Mouse (Mus musculus) MEL (cell line): Measurements from ENCODE around the gene Olfr1087. TPM values are rescaled to one million over a fixed set of nuclear protein-coding genes. Genes with fewer than 3 reads are reported as not detected.
"Not testable (repeated sequence)": the region's sequence is repeated elsewhere in the genome, so short reads cannot be mapped to it uniquely, and the experiment has no call there.

Experiments
- DNase-seq: peaks from one replicate; pipeline ENCODE4 v3.0.0; 2011; ENCODE audit warnings: low read depth, low spot score
- H3K27ac ChIP-seq: 2 replicates; pipeline ENCODE4 v1.5.1; 2012; ENCODE audit warnings: low read depth, mild to moderate bottlenecking, control low read depth, low read length, moderate library complexity; ENCODE audit not compliant: control insufficient read depth
- H3K27me3 ChIP-seq, 2 experiments: fragments of 150-350 bp in 1 of 2; sonication (generic) in 1 of 2; 2 replicates each; pipeline ENCODE4 v1.6.1; 2012; ENCODE audit warnings: low read length in 2 of 2, mild to moderate bottlenecking in 2 of 2, improper control_type of control experiment in 1 of 2, moderate library complexity in 1 of 2; ENCODE audit not compliant: insufficient read depth in 2 of 2, control insufficient read depth in 1 of 2
- H3K36me3 ChIP-seq, 2 experiments: 2 replicates each; pipeline ENCODE4 v1.6.1; 2012 to 2014; ENCODE audit warnings: low read length in 2 of 2, improper control_type of control experiment in 1 of 2, inconsistent platforms in 1 of 2, mild to moderate bottlenecking in 1 of 2; ENCODE audit not compliant: insufficient read depth in 2 of 2, control insufficient read depth in 1 of 2
- H3K4me1 ChIP-seq, 2 experiments: fragments of 150-350 bp in 1 of 2; sonication (generic) in 1 of 2; 2 replicates each; pipeline ENCODE4 v1.6.1; 2012; ENCODE audit warnings: low read length in 2 of 2, improper control_type of control experiment in 1 of 2, mild to moderate bottlenecking in 1 of 2; ENCODE audit not compliant: insufficient read depth in 2 of 2, control insufficient read depth in 1 of 2
- H3K4me3 ChIP-seq, 2 experiments: fragments of 150-350 bp in 1 of 2; sonication (generic) in 1 of 2; 2 replicates each; pipeline ENCODE4 v1.5.1; 2012; ENCODE audit warnings: low read depth in 2 of 2, low read length in 2 of 2, mild to moderate bottlenecking in 2 of 2, moderate library complexity in 2 of 2, control low read depth in 1 of 2, improper control_type of control experiment in 1 of 2; ENCODE audit not compliant: control insufficient read depth in 1 of 2, insufficient read depth in 1 of 2
- H3K79me2 ChIP-seq: 2 replicates; pipeline ENCODE4 v1.6.1; 2012; ENCODE audit warnings: mild to moderate bottlenecking, low read length, moderate library complexity; ENCODE audit not compliant: control insufficient read depth, poor library complexity, insufficient read depth
- H3K9ac ChIP-seq: 2 replicates; pipeline ENCODE4 v1.6.1; 2012; ENCODE audit warnings: low read depth, mild to moderate bottlenecking, control low read depth, low read length, moderate library complexity; ENCODE audit not compliant: control insufficient read depth, poor library complexity, severe bottlenecking
- H3K9me3 ChIP-seq: fragments of 150-350 bp; sonication (generic); replicated peaks from 2 replicates; pipeline ENCODE4 v1.6.1; 2012; ENCODE audit warnings: mild to moderate bottlenecking, low read length, improper control_type of control experiment, moderate library complexity; ENCODE audit not compliant: insufficient read depth
- BHLHE40 ChIP-seq: IDR thresholded peaks from 2 replicates; pipeline ENCODE4 v1.6.1; 2012; ENCODE audit warnings: low read depth, mild to moderate bottlenecking, inconsistent platforms, low read length, improper control_type of control experiment, borderline replicate concordance
- CHD2 ChIP-seq: IDR thresholded peaks from 2 replicates; pipeline ENCODE4 v1.6.1; 2011; ENCODE audit warnings: low read length, improper control_type of control experiment
- E2F4 ChIP-seq: IDR thresholded peaks from 2 replicates; pipeline ENCODE4 v1.6.1; 2011; ENCODE audit warnings: low read depth, low read length, improper control_type of control experiment, borderline replicate concordance
- GABPA ChIP-seq: IDR thresholded peaks from 2 replicates; pipeline ENCODE4 v1.6.1; 2012; ENCODE audit warnings: low read depth, mild to moderate bottlenecking, inconsistent platforms, low read length, improper control_type of control experiment, moderate library complexity
- MEF2A ChIP-seq: IDR thresholded peaks from 2 replicates; pipeline ENCODE4 v1.6.1; 2014; ENCODE audit warnings: low read depth, mild to moderate bottlenecking, inconsistent platforms, low read length, improper control_type of control experiment; ENCODE audit not compliant: poor library complexity, insufficient replicate concordance, severe bottlenecking; ENCODE audit errors: extremely low read depth
- MXI1 ChIP-seq: IDR thresholded peaks from 2 replicates; pipeline ENCODE4 v1.6.1; 2011; ENCODE audit warnings: mild to moderate bottlenecking, low read depth, low read length, improper control_type of control experiment
- NELFE ChIP-seq: IDR thresholded peaks from 2 replicates; pipeline ENCODE4 v1.6.1; 2011; ENCODE audit warnings: low read depth, low read length, improper control_type of control experiment
- POLR2AphosphoS2 ChIP-seq: IDR thresholded peaks from 2 replicates; pipeline ENCODE4 v1.6.1; 2011; ENCODE audit warnings: low read length, improper control_type of control experiment
- RCOR1 ChIP-seq: IDR thresholded peaks from 2 replicates; pipeline ENCODE4 v1.6.1; 2012; ENCODE audit warnings: low read depth, mild to moderate bottlenecking, inconsistent platforms, low read length, improper control_type of control experiment
- TBP ChIP-seq: IDR thresholded peaks from 2 replicates; pipeline ENCODE4 v1.8.0; 2011; ENCODE audit warnings: low read depth, low read length, improper control_type of control experiment
- USF1 ChIP-seq: IDR thresholded peaks from 2 replicates; pipeline ENCODE4 v1.6.1; 2014; ENCODE audit warnings: low read depth, mild to moderate bottlenecking, inconsistent platforms, low read length, improper control_type of control experiment, moderate library complexity
- USF2 ChIP-seq, 2 experiments: IDR thresholded peaks; 2 replicates each; pipeline ENCODE4 v1.6.1; 2011 to 2012; ENCODE audit warnings: improper control_type of control experiment in 2 of 2, low read length in 2 of 2, borderline replicate concordance in 1 of 2, inconsistent platforms in 1 of 2, low read depth in 1 of 2, mild to moderate bottlenecking in 1 of 2; ENCODE audit not compliant: insufficient read depth in 1 of 2
- ZKSCAN1 ChIP-seq: IDR thresholded peaks from 2 replicates; pipeline ENCODE4 v1.6.1; 2012; ENCODE audit warnings: low read depth, mild to moderate bottlenecking, inconsistent platforms, low read length, improper control_type of control experiment, moderate library complexity
- ZMIZ1 ChIP-seq: IDR thresholded peaks from 2 replicates; pipeline ENCODE4 v1.6.1; 2012; ENCODE audit warnings: low read depth, mild to moderate bottlenecking, inconsistent platforms, low read length, improper control_type of control experiment, moderate library complexity
- polyA plus RNA-seq, 2 experiments: library from polyadenylated mRNA; stranded (reverse) in 1 of 2; unstranded in 1 of 2; fragments of >175 nt in 1 of 2; fragments of >200 nt in 1 of 2; gene quantifications; 2 replicates each; pipeline versions ENCODE4 v1.2.1 to v1.2.4; 2012; ENCODE audit warnings: low replicate concordance in 2 of 2, low read depth in 1 of 2; ENCODE audit not compliant: insufficient read length in 2 of 2, insufficient read depth in 1 of 2, missing spikeins in 1 of 2
- total RNA-seq: library from RNA; depleted of rRNA; stranded (reverse); fragments of 300-350 nt; gene quantifications from 2 replicates; pipeline ENCODE4 v1.2.3, GENCODE M21; 2012; rRNA removed

Gene Olfr1087
- total and polyA plus RNA-seq, 3 experiments = not detected

DNA sequence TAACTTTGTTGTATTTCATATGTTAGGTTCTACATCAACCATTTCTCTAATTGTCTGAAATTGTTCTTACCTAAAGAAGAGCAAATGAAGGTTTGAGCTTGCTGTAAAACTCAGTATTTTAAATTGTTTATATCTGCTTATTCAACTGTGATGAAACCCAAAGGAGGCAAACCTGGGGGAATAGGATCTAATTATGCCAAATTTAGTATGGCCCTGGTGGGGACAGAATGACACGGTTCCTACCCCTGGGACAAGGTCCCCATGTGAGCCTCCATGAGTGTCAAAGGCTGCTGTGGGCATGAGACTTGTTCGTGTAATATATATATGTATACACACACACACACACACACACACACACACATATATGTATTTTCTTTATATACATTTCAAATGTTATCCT, 18.2 kb downstream of the Olfr1087 start, which contains the start of gene Olfr1086:
Gene Olfr1086 (minus strand): TSS at position 101 of the 400 bp plus-strand sequence.
- Histone ChIP-seq H3K79me2 (no peaks in the 10 kb centered on the region), H3K9me3 (no peaks in the 10 kb centered on the region), H3K9ac (no peak within 1 kb of the TSS)

DNA sequence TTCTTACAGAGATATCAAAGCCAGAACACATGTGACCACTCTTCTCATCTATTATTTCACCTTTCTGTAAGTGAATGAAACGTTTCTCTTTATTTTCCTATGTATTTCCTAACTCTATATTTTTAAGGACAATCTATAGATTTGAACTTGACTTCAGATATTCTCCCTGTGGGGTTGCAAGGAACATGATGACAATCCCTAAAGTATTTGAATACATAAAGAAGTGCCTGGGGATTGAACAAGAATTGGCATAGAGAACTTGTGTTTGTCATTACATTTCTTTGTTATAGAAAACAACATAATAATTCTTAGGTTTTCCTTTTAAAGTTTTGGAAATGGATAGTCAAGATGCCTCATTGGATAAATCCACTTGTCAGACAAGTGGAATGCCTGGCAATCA, 36.3 kb downstream of the Olfr1087 start, which contains the start of gene Olfr1085:
Gene Olfr1085 (minus strand): TSS at position 101 of the 400 bp plus-strand sequence.
- Histone ChIP-seq H3K27me3 (no peaks in the 10 kb centered on the region), H3K27ac (no peak within 1 kb of the TSS), H3K9ac (no peak within 1 kb of the TSS), H3K36me3 (no peaks in the 10 kb centered on the region), H3K79me2 (no peaks in the 10 kb centered on the region), H3K9me3 (no peaks in the 10 kb centered on the region), H3K4me1 (no peaks in the 10 kb centered on the region), H3K4me3 (no peak within 1 kb of the TSS)
- no peak for DNase-seq
- TF ChIP-seq ZMIZ1 = no peak

More for the DNA sequence above, 18.2 kb downstream of the Olfr1087 start, which contains the start of gene Olfr1086:
- DNase-seq = no peak
- no peaks in the 10 kb centered on the region for H3K4me1 ChIP-seq
- no peaks in the 10 kb centered on the region for H3K36me3 ChIP-seq
- TF ChIP-seq TBP (no peak), BHLHE40 (no peak), ZKSCAN1 (no peak), E2F4 (no peak), CHD2 (no peak), MXI1 (no peak), GABPA (no peak), POLR2AphosphoS2 (no peak), MEF2A (no peak), USF2 (IDR thresholded peaks at IDR 0.05; ENCODE audit: borderline replicate concordance in 1 of 2, insufficient read depth in 1 of 2, low read depth in 1 of 2, low read length in 2 of 2) (no peak), USF1 (no peak), RCOR1 (no peak), NELFE (no peak)
- H3K27me3 ChIP-seq = no peaks in the 10 kb centered on the region
- no peak within 1 kb of the TSS for H3K27ac ChIP-seq
- H3K4me3 ChIP-seq = no peak within 1 kb of the TSS

DNA sequence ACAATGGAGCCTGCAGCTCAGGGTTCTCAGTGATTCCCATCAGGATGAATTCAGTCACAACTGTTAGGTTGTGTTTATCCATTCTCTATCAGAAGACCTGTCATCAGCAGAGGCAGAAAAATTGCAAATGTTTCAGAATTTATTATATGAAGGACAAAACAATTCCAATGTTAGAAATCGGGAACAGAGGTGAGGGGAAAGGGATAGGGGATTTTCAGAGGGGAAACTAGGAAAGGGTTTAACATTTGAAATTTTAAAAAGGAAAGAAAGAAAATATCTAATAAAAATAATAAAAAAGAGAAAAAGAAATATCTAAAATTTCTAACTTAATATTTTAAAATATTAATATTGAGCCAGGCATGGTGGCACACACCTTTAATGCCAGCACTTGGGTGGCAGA, 58.6 kb downstream of the Olfr1087 start, which contains the start of gene Olfr1084:
Gene Olfr1084 (minus strand): TSS at position 101 of the 400 bp plus-strand sequence.
- H3K4me3 ChIP-seq, H3K79me2 ChIP-seq, H3K27ac ChIP-seq, DNase-seq, H3K36me3 ChIP-seq, H3K9ac ChIP-seq, H3K27me3 ChIP-seq, H3K9me3 ChIP-seq, H3K4me1 ChIP-seq: not testable (repeated sequence)

Other genes starting within 250 kb of the Olfr1087 start
- not detected in 2 replicates for gene Olfr1065, start 247.8 kb downstream of the Olfr1087 start, total RNA-seq
- gene Olfr1065, start 247.8 kb downstream of the Olfr1087 start, polyA plus RNA-seq = not detected
- gene Olfr1066, start 242.1 kb downstream of the Olfr1087 start, total RNA-seq = not detected in 2 replicates
- gene Olfr1066, start 242.1 kb downstream of the Olfr1087 start, polyA plus RNA-seq = not detected
- gene Olfr228, start 211.0 kb downstream of the Olfr1087 start, total RNA-seq = not detected in 2 replicates
- gene Olfr228, start 211.0 kb downstream of the Olfr1087 start, polyA plus RNA-seq = not detected
- gene Olfr1076, start 189.9 kb downstream of the Olfr1087 start, total RNA-seq = not detected in 2 replicates
- gene Olfr1076, start 189.9 kb downstream of the Olfr1087 start, polyA plus RNA-seq = not detected
- gene Olfr1079, start 155.9 kb downstream of the Olfr1087 start, total RNA-seq = not detected in 2 replicates
- gene Olfr1079, start 155.9 kb downstream of the Olfr1087 start, polyA plus RNA-seq = not detected
- not detected in 2 replicates for gene Olfr1080, start 140.2 kb downstream of the Olfr1087 start, total RNA-seq
- gene Olfr1080, start 140.2 kb downstream of the Olfr1087 start, polyA plus RNA-seq = not detected
- not detected in 2 replicates for gene Olfr1082, start 99.4 kb downstream of the Olfr1087 start, total RNA-seq
- not detected for gene Olfr1082, start 99.4 kb downstream of the Olfr1087 start, polyA plus RNA-seq
- not detected in 2 replicates for gene Olfr1084, start 58.7 kb downstream of the Olfr1087 start, total RNA-seq
- gene Olfr1084, start 58.7 kb downstream of the Olfr1087 start, polyA plus RNA-seq = not detected
- not detected in 2 replicates for gene Olfr1085, start 36.4 kb downstream of the Olfr1087 start, total RNA-seq
- gene Olfr1085, start 36.4 kb downstream of the Olfr1087 start, polyA plus RNA-seq = not detected
- gene Olfr1086, start 18.3 kb downstream of the Olfr1087 start, total RNA-seq = not detected in 2 replicates
- gene Olfr1086, start 18.3 kb downstream of the Olfr1087 start, polyA plus RNA-seq = not detected
- gene Olfr1089, start 35.3 kb upstream of the Olfr1087 start, total RNA-seq = not detected in 2 replicates
- gene Olfr1089, start 35.3 kb upstream of the Olfr1087 start, polyA plus RNA-seq = not detected
- gene Olfr1090, start 60.6 kb upstream of the Olfr1087 start, total RNA-seq = not detected in 2 replicates
- not detected for gene Olfr1090, start 60.6 kb upstream of the Olfr1087 start, polyA plus RNA-seq
- not detected in 2 replicates for gene Olfr1093, start 84.1 kb upstream of the Olfr1087 start, total RNA-seq
- gene Olfr1093, start 84.1 kb upstream of the Olfr1087 start, polyA plus RNA-seq = not detected
- gene Olfr141, start 111.6 kb upstream of the Olfr1087 start, total RNA-seq = not detected in 2 replicates
- gene Olfr141, start 111.6 kb upstream of the Olfr1087 start, polyA plus RNA-seq = not detected
- not detected in 2 replicates for gene Olfr1094, start 126.3 kb upstream of the Olfr1087 start, total RNA-seq
- not detected for gene Olfr1094, start 126.3 kb upstream of the Olfr1087 start, polyA plus RNA-seq
- not detected in 2 replicates for gene Olfr1095, start 153.3 kb upstream of the Olfr1087 start, total RNA-seq
- gene Olfr1095, start 153.3 kb upstream of the Olfr1087 start, polyA plus RNA-seq = not detected
- not detected in 2 replicates for gene Gm13723, start 176.4 kb upstream of the Olfr1087 start, total RNA-seq
- not detected for gene Gm13723, start 176.4 kb upstream of the Olfr1087 start, polyA plus RNA-seq
- gene Olfr1097, start 193.8 kb upstream of the Olfr1087 start, total RNA-seq = not detected in 2 replicates
- gene Olfr1097, start 193.8 kb upstream of the Olfr1087 start, polyA plus RNA-seq = not detected
- gene Olfr1098, start 226.2 kb upstream of the Olfr1087 start, total RNA-seq = not detected in 2 replicates
- gene Olfr1098, start 226.2 kb upstream of the Olfr1087 start, polyA plus RNA-seq = not detected